Mouse (Mus musculus) bone marrow macrophage, adult 2 months (primary cell): Measurements from ENCODE around the gene Znrf4.

ENCODE experiments used
- CTCF ChIP-seq: IDR thresholded peaks from 2 replicates; pipeline ENCODE4 v1.5.1; 2012; ENCODE audit warnings: low read depth, mild to moderate bottlenecking, low read length, moderate library complexity
- POLR2A ChIP-seq: IDR thresholded peaks from 2 replicates; pipeline ENCODE4 v1.6.1; 2012; ENCODE audit warnings: mild to moderate bottlenecking, low read depth, low read length, borderline replicate concordance

GRCm38 (mm10) chr17:56475584-56476401 lies 36.4 kb downstream of the Znrf4 start:
- TF ChIP-seq POLR2A (no peak), CTCF (no peak)
